Mouse (Mus musculus) leukemia stem cell, adult 10-12 weeks (primary cell): ENCODE results near the gene Vmn1r28. TPM values are rescaled to one million over a fixed set of nuclear protein-coding genes. Genes with fewer than 3 reads are reported as not detected.

Source experiments
- polyA plus RNA-seq: library from polyadenylated mRNA; stranded (reverse); fragments of >175 nt; gene quantifications from 2 replicates; pipeline ENCODE4 v1.2.3, GENCODE M21; 2012; ENCODE audit warnings: low replicate concordance

Vmn1r28 gene
- not detected in 2 replicates for polyA plus RNA-seq

GRCm38 (mm10) chr6:58261737-58262136 lies at the start of gene Vmn1r28:
Gene Vmn1r28 (plus strand): TSS chr6:58262037.

DNA sequence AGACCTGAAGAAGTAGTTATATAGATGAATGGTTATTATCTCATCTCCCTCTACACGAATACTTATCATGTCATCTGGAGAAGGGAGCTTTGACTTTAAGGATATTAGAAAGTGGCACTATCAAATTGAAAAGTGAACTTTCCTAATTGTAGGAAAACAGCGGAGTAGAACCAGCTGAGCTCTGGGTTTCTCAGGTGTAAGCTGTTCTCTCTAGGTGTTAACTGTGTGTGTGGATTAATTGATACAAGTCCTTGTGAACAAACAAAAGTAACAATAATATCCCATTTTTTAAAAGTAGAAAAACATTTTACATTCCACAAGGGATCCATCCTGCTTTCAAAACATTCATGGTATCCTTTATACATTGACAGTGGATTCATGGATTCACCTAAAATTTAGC lies 43.1 kb upstream of the Vmn1r28 start, which contains the start of gene Vmn1r27:
Gene Vmn1r27, minus strand, starts transcription at position 101 of the 400 bp plus-strand sequence.

GRCm38 (mm10) chr6:58301249-58301648 lies 39.4 kb downstream of the Vmn1r28 start, which contains the start of gene Vmn1r29:
Gene Vmn1r29 (plus strand): TSS chr6:58301549.

Other genes with a start within 250 kb of the Vmn1r28 start
- 0.05 TPM in 1 of 2 replicates, not detected in the other for gene Vmn1r26, start 246.9 kb upstream of the Vmn1r28 start, polyA plus RNA-seq
- gene Vmn1r27, start 43.2 kb upstream of the Vmn1r28 start, polyA plus RNA-seq = not detected in 2 replicates
- 0.08 TPM in 1 of 2 replicates, not detected in the other for gene Vmn1r29, start 39.5 kb downstream of the Vmn1r28 start, polyA plus RNA-seq
- not detected in 2 replicates for gene Vmn1r30, start 181.3 kb downstream of the Vmn1r28 start, polyA plus RNA-seq
- gene Vmn1r31, start 213.3 kb downstream of the Vmn1r28 start, polyA plus RNA-seq = not detected in 2 replicates